8 mouse cellular contexts compared by ENCODE assay signal in genomic region chr7:45713881-45714520, GRCm38 (mm10). TPM values are rescaled to one million over a fixed set of nuclear protein-coding genes. Genes with fewer than 3 reads are reported as not detected.
DNase-seq lines count a peak whose midpoint lies in the region; ATAC-seq and TF ChIP-seq lines count a peak whose summit lies in the region.

No protein-coding gene starts in this region.

- H3K9me3 ChIP-seq in liver, embryonic 11.5 days (ENCODE audit: control insufficient read depth, low read length) = no peaks in the 10 kb centered on the region
- H3K9me3 ChIP-seq in stomach, postnatal 0 days (ENCODE audit: control insufficient read depth, low read length) = no peaks in the 10 kb centered on the region

- H3K4me1 ChIP-seq in thymus, adult 2 months (replicated peaks; ENCODE audit: control insufficient read depth, insufficient read depth, low read length) = peaks cover 27% of the 10 kb centered on the region
- H3K4me1 ChIP-seq in liver, embryonic 11.5 days (replicated peaks; ENCODE audit: control insufficient read depth, insufficient read depth, low read length) = peaks cover 28% of the 10 kb centered on the region
- H3K4me1 ChIP-seq in stomach, postnatal 0 days (replicated peaks; ENCODE audit: control insufficient read depth, insufficient read depth) = peaks cover 13% of the 10 kb centered on the region

- H3K4me3 ChIP-seq in thymus, adult 2 months (ENCODE audit: control insufficient read depth, insufficient read depth, low read length) = peak overlapping the region; percentile 81; the same call in 1 of the 2 replicates
- H3K4me3 ChIP-seq in liver, embryonic 11.5 days (ENCODE audit: low read depth, low read length) = peak overlapping the region; percentile 71
- H3K4me3 ChIP-seq in stomach, postnatal 0 days (ENCODE audit: low read depth, low read length) = peak overlapping the region; percentile 67

- no peak for TF ChIP-seq POLR2A in thymus, adult 2 months (IDR thresholded peaks at IDR 0.05; ENCODE audit: control insufficient read depth, extremely low read depth, insufficient read depth, low read length, poor library complexity)

- H3K9ac ChIP-seq in liver, embryonic 11.5 days (ENCODE audit: low read depth, low read length) = peak overlapping the region; percentile 67
- H3K9ac ChIP-seq in stomach, postnatal 0 days (ENCODE audit: low read length) = peak overlapping the region; percentile 87

- H3K27ac ChIP-seq in thymus, adult 2 months (ENCODE audit: control insufficient read depth, insufficient read depth, low read length) = no peak overlapping the region
- H3K27ac ChIP-seq in liver, embryonic 11.5 days (ENCODE audit: low read depth, low read length) = peak overlapping the region; percentile 13; the same call in 1 of the 2 replicates
- peak overlapping the region; percentile 82 for H3K27ac ChIP-seq in stomach, postnatal 0 days (replicated peaks)

- no peak for ATAC-seq in liver, embryonic 11.5 days (replicated peaks; ENCODE audit: low FRiP score)
- ATAC-seq in stomach, postnatal 0 days (ENCODE audit: low FRiP score, low TSS enrichment) = no peak

- 92% methylated on average over 6 of the region's 6 CpGs for WGBS in thymus, adult 2 months
- WGBS in liver, embryonic 11.5 days = 86% methylated on average over 6 of the region's 6 CpGs
- WGBS in stomach, postnatal 0 days = 58% methylated on average over 6 of the region's 6 CpGs

- H3K4me2 ChIP-seq in liver, embryonic 11.5 days = peak overlapping the region; percentile 95
- H3K4me2 ChIP-seq in stomach, postnatal 0 days (replicated peaks; ENCODE audit: low read depth) = peak overlapping the region; percentile 91

- TF ChIP-seq EP300 in stomach, postnatal 0 days (optimal IDR thresholded peaks at IDR 0.05) = no peak

- peak; percentile 38 for DNase-seq in adrenal gland, adult 2 months
- DNase-seq in adrenal gland, adult 18-20 months (ENCODE audit: low spot score in 2 of 2) = no peak
- DNase-seq in thymus, adult 2 months = no peak
- DNase-seq in thymus, postnatal 25 days = no peak
- no peak for DNase-seq in liver, embryonic 11.5 days (ENCODE audit: low spot score)
- DNase-seq in stomach, postnatal 0 days (ENCODE audit: low spot score) = peak; percentile 17
- no peak for DNase-seq in embryo, embryonic 10.5 days (ENCODE audit: low spot score)
- DNase-seq in spleen, adult 12 weeks (ENCODE audit: low spot score) = no peak

- no peak for TF ChIP-seq CTCF in thymus, adult 2 months (IDR thresholded peaks at IDR 0.05; ENCODE audit: borderline replicate concordance, control insufficient read depth, extremely low read depth, insufficient read depth, low read length, poor library complexity)
- no peak for TF ChIP-seq CTCF in stomach, postnatal 0 days (IDR thresholded peaks at IDR 0.05; ENCODE audit: low read depth)

- peaks cover 8% of the 10 kb centered on the region for H3K36me3 ChIP-seq in thymus, adult 2 months (ENCODE audit: control insufficient read depth, insufficient read depth, low read length)
- peaks cover 29% of the 10 kb centered on the region for H3K36me3 ChIP-seq in liver, embryonic 11.5 days (ENCODE audit: control insufficient read depth, insufficient read depth, low read length)
- H3K36me3 ChIP-seq in stomach, postnatal 0 days (ENCODE audit: control insufficient read depth, insufficient read depth, low read length) = peaks cover 27% of the 10 kb centered on the region

- no peaks in the 10 kb centered on the region for H3K27me3 ChIP-seq in thymus, adult 2 months (ENCODE audit: control insufficient read depth, insufficient read depth, low read length)
- H3K27me3 ChIP-seq in liver, embryonic 11.5 days (replicated peaks; ENCODE audit: control insufficient read depth, insufficient read depth, low read length) = no peaks in the 10 kb centered on the region
- H3K27me3 ChIP-seq in stomach, postnatal 0 days (ENCODE audit: control insufficient read depth, insufficient read depth, low read length) = no peaks in the 10 kb centered on the region

RNA-seq across cellular contexts. Expression of gene Rpl18, which starts 1.3 kb away (rescaled TPM):
- 1,000 to 10,000 TPM in 1 of 2 experiments, 100 to 1,000 TPM in 1; 972 to 1,050 TPM for total RNA-seq in adrenal gland, adult 2 months (2021)
- polyA plus RNA-seq in adrenal gland, adult 2 months (2012; rRNA removed) = 1,143 and 1,258 TPM in 2 replicates
- total RNA-seq in adrenal gland, adult 18-20 months (2021) = 100 to 1,000 TPM; 934 to 965 TPM
- polyA plus RNA-seq in thymus, adult 2 months (2012; rRNA removed) = 2,384 and 2,707 TPM in 2 replicates
- 1,405 and 1,469 TPM in 2 replicates for polyA plus RNA-seq in liver, embryonic 11.5 days (2014; fragmentation: Nextera tagmentation; extraction: Ambion mirVana)
- 893 and 919 TPM in 2 replicates for polyA plus RNA-seq in stomach, postnatal 0 days (2015; fragmentation: Nextera tagmentation; extraction: Ambion mirVana)

RNA-seq across cellular contexts. Expression of gene Sphk2, which starts 3.8 kb away (rescaled TPM):
- 10 to 100 TPM; 38.9 to 39.5 TPM for total RNA-seq in adrenal gland, adult 2 months (2021)
- 90.9 and 92.5 TPM in 2 replicates for polyA plus RNA-seq in adrenal gland, adult 2 months (2012; rRNA removed)
- 10 to 100 TPM; 37.7 to 42.0 TPM for total RNA-seq in adrenal gland, adult 18-20 months (2021)
- polyA plus RNA-seq in thymus, adult 2 months (2012; rRNA removed) = 87.4 and 88.1 TPM in 2 replicates
- polyA plus RNA-seq in liver, embryonic 11.5 days (2014; fragmentation: Nextera tagmentation; extraction: Ambion mirVana) = 24.2 and 25.6 TPM in 2 replicates
- 23.6 and 24.5 TPM in 2 replicates for polyA plus RNA-seq in stomach, postnatal 0 days (2015; fragmentation: Nextera tagmentation; extraction: Ambion mirVana)

RNA-seq across cellular contexts. Expression of gene Fam83e, which starts 7.0 kb away (rescaled TPM):
- total RNA-seq in adrenal gland, adult 2 months (2021) = under 1 TPM; 0.72 to 0.86 TPM
- 0.86 and 2.0 TPM in 2 replicates for polyA plus RNA-seq in adrenal gland, adult 2 months (2012; rRNA removed)
- total RNA-seq in adrenal gland, adult 18-20 months (2021) = under 1 TPM; 0.30 to 0.35 TPM
- polyA plus RNA-seq in thymus, adult 2 months (2012; rRNA removed) = 1.5 and 1.7 TPM in 2 replicates
- polyA plus RNA-seq in liver, embryonic 11.5 days (2014; fragmentation: Nextera tagmentation; extraction: Ambion mirVana) = 0.77 and 1.1 TPM in 2 replicates
- polyA plus RNA-seq in stomach, postnatal 0 days (2015; fragmentation: Nextera tagmentation; extraction: Ambion mirVana) = 21.6 and 24.8 TPM in 2 replicates

RNA-seq across cellular contexts. Expression of gene Dbp, which starts 9.1 kb away (rescaled TPM):
- total RNA-seq in adrenal gland, adult 2 months (2021) = 100 to 1,000 TPM in 1 of 2 experiments, 10 to 100 TPM in 1; 54.3 to 225 TPM
- 569 and 796 TPM in 2 replicates for polyA plus RNA-seq in adrenal gland, adult 2 months (2012; rRNA removed)
- total RNA-seq in adrenal gland, adult 18-20 months (2021) = 10 to 100 TPM; 64.8 to 96.6 TPM
- 28.2 and 31.3 TPM in 2 replicates for polyA plus RNA-seq in thymus, adult 2 months (2012; rRNA removed)
- 1.8 and 1.9 TPM in 2 replicates for polyA plus RNA-seq in liver, embryonic 11.5 days (2014; fragmentation: Nextera tagmentation; extraction: Ambion mirVana)
- polyA plus RNA-seq in stomach, postnatal 0 days (2015; fragmentation: Nextera tagmentation; extraction: Ambion mirVana) = 8.8 and 12.6 TPM in 2 replicates

RNA-seq across cellular contexts. Expression of gene Spaca4, which starts 11.6 kb away (rescaled TPM):
- not detected for total RNA-seq in adrenal gland, adult 2 months (2021)
- polyA plus RNA-seq in adrenal gland, adult 2 months (2012; rRNA removed) = not detected in 2 replicates
- not detected for total RNA-seq in adrenal gland, adult 18-20 months (2021)
- polyA plus RNA-seq in thymus, adult 2 months (2012; rRNA removed) = not detected in 2 replicates
- not detected in 2 replicates for polyA plus RNA-seq in liver, embryonic 11.5 days (2014; fragmentation: Nextera tagmentation; extraction: Ambion mirVana)
- polyA plus RNA-seq in stomach, postnatal 0 days (2015; fragmentation: Nextera tagmentation; extraction: Ambion mirVana) = 0.39 and 0.56 TPM in 2 replicates

Comparison
In these comparisons a context has a peak if more than half of its experiments do, and no peak if none do; other contexts are left out.
1. DNase-seq: peak in adrenal gland, adult 2 months (single experiment) and stomach, postnatal 0 days (single experiment); none in adrenal gland, adult 18-20 months (0 of 2), thymus, adult 2 months (single experiment), thymus, postnatal 25 days (single experiment), liver, embryonic 11.5 days (single experiment), embryo, embryonic 10.5 days (single experiment) and spleen, adult 12 weeks (single experiment).
2. Peak in every context shown above with its lines, with median percentiles within 50 percentile points of each other: H3K4me3 ChIP-seq.